Mouse (Mus musculus): Measurements from ENCODE around the gene Cfap77.

GRCm38 (mm10) chr2:28881275-28881674 lies 173.6 kb downstream of the Cfap77 start:
- TF ChIP-seq CTCF (IDR thresholded peaks at IDR 0.05; ENCODE audit: low read depth, low read length) (no peak), POLR2A (IDR thresholded peaks at IDR 0.05; ENCODE audit: borderline replicate concordance, low read depth, low read length) (no peak)
